Mouse (Mus musculus): ENCODE results near the gene Mapk8.

Gene Mapk8

DNA sequence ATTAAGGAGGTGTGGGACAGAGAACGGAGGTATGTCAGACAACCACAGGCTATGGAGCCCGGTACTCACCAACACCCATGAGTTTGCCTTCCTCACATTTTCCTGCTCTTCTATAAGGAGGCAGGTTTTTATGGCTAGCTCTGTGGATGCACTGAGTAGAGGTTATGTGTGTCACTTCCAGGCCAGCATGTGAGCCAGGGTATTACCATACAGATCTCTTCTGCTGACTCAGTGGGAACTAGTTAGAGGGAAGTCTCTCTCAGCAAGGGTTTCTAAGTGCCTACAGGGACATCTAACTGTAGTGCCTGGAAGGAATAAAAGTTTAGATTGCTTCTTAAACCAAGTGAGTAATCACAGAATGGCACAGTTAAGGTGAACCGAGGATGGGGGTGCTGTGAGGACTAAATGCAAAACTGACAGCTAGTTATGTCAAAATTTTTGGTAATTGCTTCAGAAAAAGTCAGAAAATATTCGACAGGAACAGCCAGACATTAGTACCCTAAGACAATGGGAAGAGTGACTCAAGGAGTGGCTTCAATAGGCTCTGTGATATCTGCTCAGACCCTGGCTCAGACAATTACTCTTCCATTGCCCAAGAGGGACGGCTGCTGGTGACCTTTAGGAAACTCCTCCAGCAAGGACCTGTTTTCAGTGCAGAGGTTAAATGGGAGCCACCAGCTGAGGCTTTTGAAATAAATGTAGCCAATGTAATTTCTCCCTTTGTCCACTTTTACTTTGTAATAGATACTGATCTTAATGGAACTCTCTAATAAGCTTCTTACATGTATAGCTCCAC lies 48.7 kb downstream of the Mapk8 start:
- no peak for DNase-seq (ENCODE audit: low read depth)

DNA sequence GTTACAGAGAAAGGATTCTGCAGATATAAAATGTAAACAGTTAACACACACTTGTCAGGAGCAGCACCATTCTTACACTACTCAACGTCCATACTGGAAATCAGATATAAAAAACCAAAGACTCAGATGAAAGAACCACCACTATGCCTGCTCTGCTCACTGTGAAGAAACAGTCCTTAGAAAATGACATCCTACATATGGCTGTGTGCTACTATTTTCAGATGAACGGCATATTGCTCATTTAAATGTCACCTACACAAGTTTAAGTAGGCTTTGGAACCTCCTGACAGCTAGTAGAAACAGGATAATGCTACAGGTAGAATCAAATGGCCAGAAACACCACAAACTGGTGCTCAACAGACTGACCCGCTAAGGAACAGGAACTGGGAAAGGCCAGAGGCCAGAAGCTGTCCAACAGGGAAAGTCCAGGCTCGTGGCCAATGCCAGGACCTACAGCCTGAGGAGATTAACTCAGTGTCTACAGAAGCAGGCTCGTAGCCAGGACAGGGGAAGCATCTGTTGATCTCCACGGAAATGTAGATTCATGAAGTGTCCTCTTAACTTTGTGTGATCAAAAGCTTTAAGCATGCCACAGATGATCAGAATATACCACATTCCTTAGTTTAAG lies 66.0 kb downstream of the Mapk8 start:
- no peak for DNase-seq (ENCODE audit: low read depth)

DNA sequence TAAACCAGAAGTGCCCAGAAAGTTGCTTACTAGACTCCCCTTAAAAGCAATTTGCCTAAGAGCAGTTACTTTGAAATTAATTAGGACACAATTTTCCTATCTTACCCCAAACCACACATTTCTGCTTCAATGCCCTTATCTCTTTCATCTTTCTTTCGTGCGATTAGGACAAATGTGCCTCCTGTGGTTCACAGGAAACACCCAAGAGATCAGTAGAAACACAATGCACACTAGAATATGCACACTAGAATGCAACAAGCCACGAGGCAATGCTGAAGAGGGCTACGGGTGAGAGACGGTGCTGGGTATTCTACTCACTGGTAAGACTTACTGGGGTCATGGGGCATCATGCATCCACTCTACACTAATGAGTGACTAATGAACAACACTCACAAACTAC lies 68.2 kb downstream of the Mapk8 start:
- no peak for DNase-seq (ENCODE audit: low read depth)

DNA sequence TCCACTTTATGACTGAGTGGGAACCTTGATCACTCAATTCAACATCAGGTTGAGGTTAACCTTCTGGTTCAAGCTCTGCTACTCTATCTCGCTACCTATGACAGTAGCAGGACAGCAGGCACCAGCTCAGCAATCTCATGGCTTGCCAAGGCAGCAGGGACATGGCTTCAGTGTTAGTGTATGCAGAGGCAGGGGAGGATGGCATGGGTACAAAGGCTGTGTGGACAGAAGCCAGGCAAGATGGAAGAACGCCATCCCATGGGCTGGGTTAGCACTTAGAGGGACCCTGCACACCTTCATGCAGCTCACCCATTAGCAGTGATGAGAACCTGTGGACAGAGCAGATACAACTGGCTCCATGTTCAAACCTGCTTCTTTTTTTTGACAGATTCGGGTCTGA lies 69.7 kb downstream of the Mapk8 start:
- no peak for DNase-seq (ENCODE audit: low read depth)

DNA sequence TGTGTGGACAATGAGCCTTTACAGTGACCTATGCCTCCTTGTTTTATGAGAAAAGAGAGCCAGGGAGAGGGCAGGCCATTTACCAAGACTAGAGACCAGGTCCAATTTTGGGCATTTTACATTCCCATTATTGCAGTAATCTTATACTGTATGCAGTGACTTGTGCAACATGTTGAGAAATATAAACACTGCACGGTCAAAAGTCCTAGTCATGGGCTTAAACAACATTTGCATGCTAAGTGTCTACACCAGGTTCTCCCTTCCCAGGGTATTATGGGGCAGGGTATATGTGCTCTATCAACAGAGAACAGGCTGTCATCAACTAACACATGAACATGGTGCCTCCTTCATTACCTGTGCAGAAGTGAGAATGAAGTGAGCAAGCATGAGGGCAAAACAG lies 72.9 kb downstream of the Mapk8 start:
- no peak for DNase-seq (ENCODE audit: low read depth)

DNA sequence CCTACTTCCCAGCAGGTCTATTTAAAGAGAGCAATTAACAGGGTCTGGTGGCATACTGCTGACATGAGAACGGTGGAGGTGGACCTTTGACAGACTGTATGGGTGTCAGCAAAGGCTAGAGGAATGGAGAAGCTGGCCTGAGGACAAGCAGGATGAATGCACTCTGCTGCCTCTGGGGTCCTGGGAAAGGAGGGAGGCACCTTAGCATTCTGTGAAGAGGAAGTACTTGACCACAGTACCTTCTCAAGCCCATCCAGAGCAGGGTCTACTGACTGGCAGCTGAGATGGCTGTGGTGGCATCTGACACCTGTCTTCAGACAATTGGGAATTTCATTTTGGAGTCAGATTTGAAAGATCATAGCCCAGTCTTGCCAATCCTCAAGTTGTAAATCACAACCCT lies 73.7 kb downstream of the Mapk8 start:
- DNase-seq (ENCODE audit: low read depth) = no peak

DNA sequence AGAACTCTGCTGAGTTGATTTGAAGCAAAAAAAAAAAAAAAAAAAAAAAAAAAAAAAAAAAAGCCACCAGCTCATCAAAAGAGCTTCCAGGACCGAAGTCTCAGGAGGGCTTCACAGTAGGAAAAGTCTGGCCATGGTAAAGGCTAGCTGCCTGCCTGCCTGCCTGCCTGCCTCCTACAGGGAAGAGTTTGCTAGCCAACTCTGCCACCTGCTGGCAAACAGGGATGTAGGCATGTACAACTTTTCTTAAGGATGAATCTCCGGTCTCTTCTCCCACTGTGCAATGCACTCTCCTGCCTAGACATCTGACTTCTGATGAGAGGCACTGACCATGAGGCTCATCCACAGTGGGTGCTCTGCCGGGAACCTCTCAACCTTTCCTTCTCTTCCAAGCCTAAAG lies 75.7 kb downstream of the Mapk8 start:
- DNase-seq (ENCODE audit: low read depth) = peak; percentile 29

DNA sequence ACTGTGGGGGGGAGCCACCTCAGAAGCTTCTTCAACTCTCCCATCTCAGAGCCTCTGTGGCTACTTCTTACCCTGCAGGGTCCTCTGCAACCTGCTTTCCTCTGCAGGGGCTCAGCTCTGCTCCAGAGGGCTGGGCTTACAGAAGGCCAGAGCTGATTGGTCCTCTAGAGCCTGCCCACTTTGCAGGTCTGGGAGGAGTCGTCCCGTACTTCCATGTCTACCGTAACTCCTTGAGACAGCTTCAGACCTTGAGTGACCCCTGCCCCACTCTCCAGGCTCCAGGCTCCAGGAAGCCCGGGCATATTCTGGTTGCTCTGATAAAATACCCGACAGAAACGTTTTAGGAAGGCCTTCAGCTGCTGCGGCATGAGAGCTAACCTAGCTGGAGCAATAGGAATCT lies 76.9 kb downstream of the Mapk8 start:
- no peak for DNase-seq (ENCODE audit: low read depth)

DNA sequence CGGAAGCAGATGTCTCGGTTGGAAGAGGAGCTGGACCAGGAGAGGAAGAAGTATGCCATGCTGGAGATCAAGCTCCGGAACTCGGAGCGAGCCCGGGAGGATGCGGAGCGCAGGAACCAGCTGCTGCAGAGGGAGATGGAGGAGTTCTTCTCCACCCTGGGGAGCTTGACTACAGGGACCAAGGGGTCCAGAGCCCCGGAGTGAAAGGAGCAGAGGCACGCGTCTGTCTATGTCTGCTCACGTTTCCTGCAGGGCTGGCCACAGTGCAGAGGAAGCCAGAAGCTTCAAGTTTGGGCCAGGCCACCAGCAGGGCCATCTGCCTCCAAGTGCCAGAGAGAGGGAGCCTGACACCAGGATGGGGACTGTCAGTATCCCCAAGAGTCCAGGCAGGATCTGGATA lies 77.6 kb downstream of the Mapk8 start:
- no peak for DNase-seq (ENCODE audit: low read depth)

DNA sequence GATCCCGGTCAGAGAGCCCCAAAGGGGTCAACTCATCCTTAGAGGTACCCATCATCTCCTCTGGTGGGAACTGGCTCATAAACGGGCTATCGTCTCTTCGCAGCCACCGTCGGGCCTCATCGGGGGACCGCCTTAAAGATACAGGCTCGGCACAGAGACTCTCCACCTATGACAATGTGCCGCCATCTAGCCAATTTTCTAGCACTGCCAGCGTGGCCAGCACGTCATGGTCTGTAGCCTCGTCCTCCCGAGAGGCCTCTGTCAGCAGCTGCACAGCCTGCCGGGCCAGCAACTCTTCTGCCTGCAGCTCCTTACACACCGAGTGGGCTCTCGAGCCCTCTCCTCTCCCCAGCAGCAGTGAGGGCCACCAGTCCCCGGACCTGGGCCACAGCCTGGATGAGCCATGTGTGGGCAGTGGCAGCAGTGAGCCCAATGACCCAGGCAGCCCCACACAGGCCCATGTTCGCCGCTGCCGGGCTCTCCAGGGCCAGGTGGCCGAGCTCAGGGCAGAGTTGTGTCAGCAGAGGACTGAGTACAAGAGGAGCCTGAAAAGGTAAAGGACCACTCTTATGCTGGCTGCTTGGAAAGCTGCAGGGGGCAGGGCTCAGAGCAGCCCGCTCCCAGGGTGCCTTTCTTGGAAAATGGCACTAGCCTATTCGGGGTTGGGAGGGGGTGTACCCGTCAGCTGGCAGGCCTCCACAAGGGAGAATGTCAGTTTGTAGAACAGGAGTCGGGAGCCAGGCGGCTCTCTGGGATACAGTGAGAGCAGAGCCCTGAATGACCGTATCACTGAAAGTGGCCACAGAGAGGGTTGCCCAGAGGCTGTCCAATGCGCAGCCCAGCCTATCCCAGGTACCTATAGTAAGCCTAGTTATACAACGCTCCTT lies 79.8 kb downstream of the Mapk8 start:
- no peak for DNase-seq (ENCODE audit: low read depth)

DNA sequence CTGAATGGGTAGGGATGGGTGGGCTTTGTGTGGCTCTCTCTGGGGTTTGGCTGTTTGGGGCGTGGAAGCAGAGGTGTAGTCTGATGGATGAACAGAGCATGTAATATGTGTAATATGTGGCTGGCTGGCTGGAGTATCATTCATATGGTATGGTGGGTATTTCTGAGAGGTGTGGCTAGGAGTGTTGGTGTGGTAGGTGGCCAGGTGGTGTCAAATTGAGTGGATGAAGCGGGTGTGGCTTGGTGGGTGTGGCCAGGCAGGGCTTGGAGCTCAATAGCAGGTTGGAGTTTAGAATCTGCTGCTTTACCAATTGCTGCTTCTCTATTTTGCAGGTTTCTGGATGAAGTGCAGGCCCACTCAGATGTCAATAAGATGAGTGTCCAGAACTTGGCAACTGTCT lies 82.9 kb downstream of the Mapk8 start:
- no peak for DNase-seq (ENCODE audit: low read depth)

DNA sequence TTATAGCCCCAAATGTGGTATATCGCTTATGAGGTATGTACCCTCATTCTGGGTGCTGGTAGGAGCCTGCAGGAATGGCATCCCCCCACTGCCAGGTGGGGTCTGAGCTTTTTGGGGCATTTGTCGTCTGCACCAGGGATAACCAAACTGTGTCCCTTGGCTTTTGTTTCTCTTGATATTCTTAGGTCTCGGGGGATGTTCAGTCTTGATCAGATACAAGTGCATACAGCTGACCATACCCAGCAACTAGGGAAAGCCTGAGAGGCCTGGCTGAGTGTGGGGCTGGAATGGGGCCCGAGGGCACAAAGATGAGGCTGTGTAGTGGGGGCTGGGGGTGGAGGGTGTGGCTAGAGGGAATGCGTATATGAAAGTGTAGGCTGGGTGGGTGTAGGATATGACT lies 83.3 kb downstream of the Mapk8 start:
- no peak for DNase-seq (ENCODE audit: low read depth)

DNA sequence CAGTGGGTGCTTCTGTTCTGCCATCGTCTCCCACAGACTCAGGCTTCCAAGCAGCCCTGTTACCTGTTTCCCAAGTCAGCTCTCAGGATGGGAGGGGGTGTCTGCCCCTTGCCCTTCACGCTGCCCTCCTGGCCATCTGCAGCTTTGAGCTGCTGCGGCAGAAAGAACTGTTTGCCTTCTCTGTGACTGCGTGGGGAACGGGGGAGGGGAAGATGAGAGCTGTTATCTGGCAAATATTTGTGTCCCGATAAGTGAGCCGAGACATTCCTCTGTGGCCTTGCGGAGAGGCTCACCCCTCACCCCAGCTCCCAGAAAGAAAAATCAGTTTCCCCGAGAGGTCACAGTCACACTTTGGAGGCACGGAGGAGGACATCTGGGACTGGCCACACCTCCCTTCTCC lies 84.2 kb downstream of the Mapk8 start:
- no peak for DNase-seq (ENCODE audit: low read depth)

DNA sequence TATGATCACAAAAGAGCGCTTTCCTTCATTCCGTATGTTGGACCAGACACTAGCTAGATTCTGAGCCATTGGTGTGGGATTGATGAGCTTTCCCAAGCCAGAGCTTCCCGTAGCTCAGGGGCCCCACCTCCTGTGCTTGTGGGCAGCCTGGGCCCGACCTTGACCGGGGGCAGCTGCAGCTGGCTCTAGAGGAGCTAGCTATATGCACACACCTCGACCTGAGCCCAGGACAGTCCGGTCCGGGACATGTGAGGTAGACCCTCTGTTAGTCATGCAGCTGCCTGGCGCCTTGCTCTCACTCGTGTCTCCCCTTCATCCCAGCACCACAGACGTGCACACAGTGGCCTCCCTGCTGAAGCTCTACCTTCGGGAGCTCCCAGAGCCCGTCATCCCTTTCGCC lies 84.8 kb downstream of the Mapk8 start:
- DNase-seq (ENCODE audit: low read depth) = no peak

DNA sequence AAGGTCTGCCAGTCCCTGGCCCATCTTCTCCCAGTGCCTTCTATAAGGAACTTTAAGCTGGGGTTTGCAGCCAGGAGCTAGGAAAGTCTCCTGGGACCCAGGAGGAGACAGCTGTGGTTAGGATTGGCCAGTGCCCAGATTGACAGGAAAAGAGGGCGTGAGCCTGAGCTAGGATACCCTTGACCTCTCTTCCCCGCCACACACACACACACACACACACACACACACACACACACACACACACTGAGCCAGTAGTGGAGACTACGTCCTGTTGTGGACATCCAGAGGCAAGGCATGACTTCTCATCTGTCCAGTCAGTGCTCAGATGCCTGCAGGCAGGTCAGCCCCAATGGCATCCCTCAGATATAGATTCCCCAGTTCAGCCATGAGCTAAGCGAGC lies 85.4 kb downstream of the Mapk8 start:
- DNase-seq (ENCODE audit: low read depth) = no peak

DNA sequence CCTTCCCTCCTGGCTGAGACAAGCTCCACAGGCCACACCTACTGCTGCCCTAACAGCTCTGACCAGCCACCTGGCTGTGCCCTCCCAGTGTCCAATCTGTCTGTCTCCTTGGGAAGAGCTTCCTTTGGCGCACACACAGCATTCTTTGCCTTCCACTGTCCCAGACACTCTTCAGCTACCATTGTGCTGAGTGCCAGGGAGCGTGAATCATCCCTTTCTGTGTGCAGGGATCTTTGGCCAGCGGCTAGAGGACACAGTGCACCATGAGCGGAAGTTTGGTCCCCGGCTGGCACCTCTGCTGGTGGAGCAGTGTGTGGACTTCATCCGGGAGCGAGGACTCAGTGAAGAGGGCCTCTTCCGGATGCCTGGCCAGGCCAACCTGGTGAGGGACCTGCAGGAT lies 88.1 kb downstream of the Mapk8 start:
- no peak for DNase-seq (ENCODE audit: low read depth)

DNA sequence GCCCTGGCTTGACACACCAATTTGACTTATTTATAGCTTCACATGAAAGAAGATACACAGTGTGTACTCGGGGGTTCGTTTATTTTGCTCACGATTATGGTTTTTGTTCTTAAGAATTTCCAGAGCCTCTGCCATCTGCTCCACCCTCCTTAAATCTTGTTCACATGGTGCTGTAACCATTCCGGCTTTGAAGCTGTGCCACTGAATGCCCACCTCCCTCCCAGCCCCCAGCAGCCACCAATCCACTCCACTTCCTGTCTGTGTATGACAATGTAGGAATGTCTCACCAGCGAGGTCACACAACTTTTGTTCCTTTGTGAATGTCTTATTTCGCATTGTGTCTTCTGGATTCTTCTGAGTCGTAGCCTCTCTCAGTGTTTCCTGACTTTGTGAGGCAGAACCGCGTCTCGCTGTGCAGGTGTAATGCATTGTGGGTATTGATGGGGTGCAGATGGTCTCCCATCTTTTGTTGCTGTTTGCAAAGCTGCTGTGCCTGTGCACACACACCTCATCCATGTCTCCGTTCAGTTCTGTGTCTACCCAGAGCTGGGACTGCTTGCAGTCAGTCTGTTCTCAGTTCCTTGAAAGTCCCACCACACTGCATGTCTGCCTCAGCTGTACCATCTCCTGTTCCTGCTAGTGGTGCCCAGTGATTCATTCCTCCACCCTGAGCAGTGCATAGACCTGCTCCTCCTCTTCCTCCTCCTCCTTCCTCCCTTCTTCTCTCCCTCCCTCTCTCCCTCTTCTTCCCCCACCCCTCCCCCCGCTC lies 89.2 kb downstream of the Mapk8 start:
- DNase-seq (ENCODE audit: low read depth) = no peak

DNA sequence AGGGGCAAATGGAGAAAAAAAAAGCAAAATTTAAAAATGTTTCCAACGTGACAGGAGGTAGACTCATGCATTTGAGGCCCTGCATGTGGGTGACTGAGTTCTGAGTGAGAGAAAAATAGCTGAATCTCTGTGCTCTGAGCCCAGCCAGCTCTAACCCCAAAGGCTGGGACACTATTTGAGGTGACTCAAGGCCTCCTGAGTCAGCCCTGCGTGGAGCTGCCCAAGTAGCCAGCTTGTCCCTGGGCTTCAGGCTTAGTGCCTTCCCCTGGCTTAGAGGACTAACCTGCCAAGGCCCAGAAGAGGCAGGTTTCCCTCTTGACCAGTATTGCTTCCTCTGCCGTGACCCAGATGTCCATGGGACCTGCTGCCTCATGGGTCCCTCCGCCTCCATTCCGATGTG lies 91.7 kb downstream of the Mapk8 start:
- DNase-seq (ENCODE audit: low read depth) = no peak

DNA sequence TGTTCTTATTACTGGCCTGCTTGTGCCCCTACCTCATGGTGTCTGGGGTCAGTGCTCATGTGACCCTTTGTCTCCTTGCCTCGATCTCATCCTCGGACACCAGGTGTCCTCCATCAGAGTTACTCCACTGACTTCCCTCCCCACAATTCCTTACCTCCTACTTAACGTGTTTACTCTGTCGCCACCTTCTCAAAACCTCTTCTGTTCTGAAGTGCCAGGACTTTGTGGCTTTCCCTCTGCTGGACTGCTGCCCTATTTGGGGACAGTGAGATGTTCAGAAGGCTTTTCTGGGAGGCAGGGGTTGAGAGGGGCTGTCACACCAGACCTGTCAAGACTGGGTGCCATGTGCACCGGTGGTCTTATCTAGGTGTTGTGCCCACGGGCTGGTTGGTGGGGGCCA lies 94.1 kb downstream of the Mapk8 start:
- DNase-seq (ENCODE audit: low read depth) = no peak

DNA sequence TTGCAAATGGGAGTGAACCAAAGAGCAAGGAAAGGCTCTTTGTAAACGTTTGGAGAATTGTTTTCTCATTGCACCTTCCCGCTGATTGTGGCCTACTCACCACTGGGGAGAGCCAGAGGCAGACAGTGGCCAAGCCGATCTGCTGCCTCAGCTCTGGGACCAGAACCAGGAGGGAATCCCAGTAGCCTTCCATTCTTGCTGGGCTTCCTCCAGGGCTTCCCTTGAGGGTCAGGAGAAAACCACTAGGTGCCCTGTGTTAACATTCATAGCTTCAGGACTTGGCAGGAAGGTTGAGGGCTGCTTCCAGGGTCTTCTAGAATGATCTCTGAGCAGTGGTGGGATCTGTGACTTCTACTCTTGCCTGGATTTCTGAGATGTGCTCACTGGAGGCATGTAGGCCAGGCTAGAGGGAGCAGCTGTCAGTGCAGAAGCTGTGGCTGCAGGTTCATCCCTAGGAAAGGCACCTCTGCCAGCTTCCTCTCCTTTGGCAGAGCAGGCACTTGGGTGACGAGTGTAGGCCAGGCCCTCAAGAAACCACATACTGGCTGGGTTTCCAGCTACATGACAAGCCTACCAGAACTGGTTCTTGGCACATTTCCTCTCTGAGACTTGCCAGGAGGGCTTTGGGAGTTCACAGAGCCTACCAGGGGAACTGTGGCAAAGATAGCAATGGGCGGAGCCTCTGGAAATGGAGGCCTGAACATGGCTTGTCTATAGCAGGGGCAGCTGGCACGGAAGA lies 94.8 kb downstream of the Mapk8 start:
- no peak for DNase-seq (ENCODE audit: low read depth)

DNA sequence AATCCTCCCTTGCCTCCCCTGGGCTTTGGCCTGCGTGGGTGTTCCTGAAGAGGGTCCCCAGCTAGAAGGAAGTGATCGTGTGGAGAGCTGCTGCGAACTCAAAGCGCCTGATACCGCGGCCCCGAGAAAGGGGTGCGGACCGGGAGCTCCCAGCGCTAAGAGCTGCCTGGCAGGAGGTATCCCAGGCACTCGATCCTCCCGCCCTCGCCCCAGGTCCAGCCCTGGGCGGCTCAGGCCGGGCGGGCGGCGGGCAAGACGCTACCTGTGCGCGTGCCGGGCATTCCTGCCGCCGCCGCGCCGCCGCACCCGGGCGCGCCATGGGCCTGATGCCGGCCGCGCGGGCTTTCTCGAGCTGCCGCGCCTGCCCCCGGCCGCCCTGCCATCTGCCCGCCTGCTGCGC lies 95.9 kb downstream of the Mapk8 start:
- no peak for DNase-seq (ENCODE audit: low read depth)

DNA sequence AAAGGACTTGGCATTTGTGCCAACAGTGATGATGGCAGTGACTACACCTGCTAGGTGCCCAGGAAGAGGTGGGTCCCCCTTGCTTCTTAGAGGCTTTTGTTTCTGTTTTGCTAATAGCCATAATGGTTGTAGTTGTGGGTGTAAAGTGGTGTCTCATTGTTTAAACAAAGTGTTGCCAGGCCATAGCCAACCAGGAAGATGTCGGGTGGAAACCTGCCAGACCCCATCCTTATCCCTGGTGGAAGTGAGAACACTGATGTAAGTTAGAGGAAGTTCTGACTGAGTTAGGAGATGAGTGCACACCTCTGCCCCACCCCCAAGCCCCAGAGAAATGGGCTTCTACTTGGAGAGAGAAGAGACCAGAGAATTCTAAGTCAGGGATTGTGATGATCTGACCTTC lies 98.8 kb downstream of the Mapk8 start:
- DNase-seq (ENCODE audit: low read depth) = no peak

Data from c-Kit-positive CD71-positive TER-119-negative erythroid progenitor cells, embryonic 14.5 days (primary cell).